Mouse (Mus musculus): ENCODE results near the gene Mterf1a. TPM values are rescaled to one million over a fixed set of nuclear protein-coding genes. Genes with fewer than 3 reads are reported as not detected.
"Not testable (repeated sequence)": the region's sequence is repeated elsewhere in the genome, so short reads cannot be mapped to it uniquely, and the experiment has no call there.

The Mterf1a gene
- 5.0 and 5.8 TPM in 2 replicates for total RNA-seq (2015; ENCODE audit: low replicate concordance)
- total RNA-seq (2017; ENCODE audit: low replicate concordance): 4.2 and 13.0 TPM in 2 replicates

- peak; percentile 100 for ATAC-seq (replicated peaks; ENCODE audit: low FRiP score, poor library complexity, severe bottlenecking)
Observed at GRCm38 (mm10) chr5:3893459-3894293, at the start of gene Mterf1a. TSS of gene Mterf1a (minus strand) at chr5:3893933.

- ATAC-seq (replicated peaks; ENCODE audit: low FRiP score, poor library complexity, severe bottlenecking): not testable (repeated sequence)
Observed at GRCm38 (mm10) chr5:3943169-3943568, 49.4 kb upstream of the Mterf1a start.

DNA sequence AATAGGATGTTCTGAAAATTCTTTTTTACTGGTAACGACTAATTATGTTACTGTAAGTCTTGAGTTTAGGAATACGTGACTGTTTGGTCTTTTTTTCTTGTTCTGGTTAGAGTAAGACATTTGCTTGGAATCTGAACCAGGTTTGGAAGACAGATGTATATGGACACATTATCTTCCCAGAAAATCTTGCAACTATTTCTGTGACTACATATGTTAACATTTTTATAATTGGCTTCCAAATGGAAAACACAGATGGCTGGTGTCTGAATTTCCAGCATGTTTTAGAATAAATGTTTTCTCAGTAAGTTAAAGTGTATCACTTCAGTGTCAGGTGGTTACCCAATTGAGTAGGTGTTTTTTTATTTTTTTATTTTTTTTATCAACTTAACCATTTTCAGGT is 47.5 kb upstream of the Mterf1a start:
- ATAC-seq (replicated peaks; ENCODE audit: low FRiP score, poor library complexity, severe bottlenecking): no peak

DNA sequence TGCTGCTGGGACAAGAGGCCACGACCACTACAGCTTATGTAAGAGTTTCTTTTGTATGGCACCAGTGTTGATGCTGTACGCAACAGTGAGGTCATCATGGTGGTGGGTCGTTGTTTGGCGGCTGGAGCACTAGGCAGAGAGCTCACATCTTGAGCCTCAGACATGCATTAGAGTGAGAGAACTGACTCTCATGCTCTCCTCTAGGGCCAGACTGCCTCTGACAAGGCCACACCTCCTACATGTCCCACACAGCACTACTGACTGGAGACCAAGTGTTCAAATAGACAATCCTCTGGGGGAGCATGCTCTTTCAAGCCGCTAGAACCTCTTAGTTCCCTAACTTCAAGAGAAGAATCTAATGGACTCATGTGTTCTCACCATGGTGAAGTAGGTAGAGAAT is 45.6 kb upstream of the Mterf1a start:
- ATAC-seq (replicated peaks; ENCODE audit: low FRiP score, poor library complexity, severe bottlenecking): no peak

- ATAC-seq (replicated peaks; ENCODE audit: low FRiP score, poor library complexity, severe bottlenecking): no peak
Observed at GRCm38 (mm10) chr5:3938905-3939304, 45.2 kb upstream of the Mterf1a start.

- no peak for ATAC-seq (replicated peaks; ENCODE audit: low FRiP score, poor library complexity, severe bottlenecking)
Observed at GRCm38 (mm10) chr5:3935778-3936554, 42.2 kb upstream of the Mterf1a start.

DNA sequence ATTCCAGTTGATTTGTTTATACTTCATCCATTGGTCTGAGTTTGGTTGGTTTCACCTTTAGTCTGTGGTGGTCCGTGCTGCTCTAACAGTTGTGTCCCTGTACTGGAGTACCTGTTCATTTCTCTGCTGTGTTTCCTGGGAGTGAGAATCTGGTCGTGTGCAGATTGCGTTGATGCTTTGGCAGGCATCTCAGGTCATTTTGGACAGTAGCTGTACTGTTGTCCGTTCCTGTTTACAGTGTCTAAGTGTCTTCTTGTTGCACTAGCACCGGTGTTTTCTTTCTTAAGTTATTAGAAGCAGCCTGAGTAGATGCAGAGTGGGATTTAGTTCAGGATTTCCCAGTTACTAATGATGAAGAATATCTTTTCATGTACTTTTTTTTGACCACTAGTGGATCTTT is 41.5 kb upstream of the Mterf1a start:
- ATAC-seq (replicated peaks; ENCODE audit: low FRiP score, poor library complexity, severe bottlenecking): no peak

DNA sequence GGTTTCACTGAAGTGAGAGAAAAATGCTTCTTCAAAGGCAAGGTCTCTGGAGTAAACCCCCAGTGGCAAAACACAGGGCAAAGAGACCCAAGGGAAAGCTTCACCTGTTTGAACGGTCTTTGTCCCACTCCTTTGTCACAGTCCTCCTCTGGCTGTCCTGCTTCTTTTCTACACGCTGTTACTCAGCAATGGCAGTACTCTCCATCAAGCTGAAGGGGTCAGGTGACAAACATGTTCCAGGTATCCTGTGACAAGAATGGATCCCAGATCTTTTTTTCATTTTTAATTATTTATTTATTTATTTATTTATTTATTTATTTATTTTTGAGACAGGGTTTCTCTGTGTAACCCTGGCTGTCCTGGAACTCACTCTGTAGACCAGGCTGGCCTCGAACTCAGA is 39.8 kb upstream of the Mterf1a start:
- no peak for ATAC-seq (replicated peaks; ENCODE audit: low FRiP score, poor library complexity, severe bottlenecking)

- ATAC-seq (replicated peaks; ENCODE audit: low FRiP score, poor library complexity, severe bottlenecking): no peak
Observed at GRCm38 (mm10) chr5:3931636-3932035, 37.9 kb upstream of the Mterf1a start.

GRCm38 (mm10) chr5:3930760-3931159 is 37.0 kb upstream of the Mterf1a start:
- ATAC-seq (replicated peaks; ENCODE audit: low FRiP score, poor library complexity, severe bottlenecking): no peak

DNA sequence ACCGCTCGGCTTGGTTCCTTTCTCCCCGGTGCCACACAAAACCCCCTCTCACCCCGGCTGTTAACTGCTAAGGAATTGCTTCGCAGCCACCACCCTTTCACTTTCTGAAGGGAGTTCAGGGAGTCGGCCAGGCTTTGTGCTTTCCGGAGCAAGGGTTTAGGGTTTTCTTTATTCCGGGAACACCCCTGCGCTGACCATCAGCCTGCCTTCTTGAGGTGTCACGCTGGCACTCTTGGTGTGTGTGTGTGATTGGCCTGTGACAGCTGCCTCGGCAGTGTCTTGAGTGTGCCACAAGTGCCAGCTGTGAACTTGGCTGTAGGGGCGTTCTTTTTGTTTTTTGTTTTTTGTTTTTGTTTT is 34.9 kb upstream of the Mterf1a start:
- ATAC-seq (replicated peaks; ENCODE audit: low FRiP score, poor library complexity, severe bottlenecking): peak; percentile 65

DNA sequence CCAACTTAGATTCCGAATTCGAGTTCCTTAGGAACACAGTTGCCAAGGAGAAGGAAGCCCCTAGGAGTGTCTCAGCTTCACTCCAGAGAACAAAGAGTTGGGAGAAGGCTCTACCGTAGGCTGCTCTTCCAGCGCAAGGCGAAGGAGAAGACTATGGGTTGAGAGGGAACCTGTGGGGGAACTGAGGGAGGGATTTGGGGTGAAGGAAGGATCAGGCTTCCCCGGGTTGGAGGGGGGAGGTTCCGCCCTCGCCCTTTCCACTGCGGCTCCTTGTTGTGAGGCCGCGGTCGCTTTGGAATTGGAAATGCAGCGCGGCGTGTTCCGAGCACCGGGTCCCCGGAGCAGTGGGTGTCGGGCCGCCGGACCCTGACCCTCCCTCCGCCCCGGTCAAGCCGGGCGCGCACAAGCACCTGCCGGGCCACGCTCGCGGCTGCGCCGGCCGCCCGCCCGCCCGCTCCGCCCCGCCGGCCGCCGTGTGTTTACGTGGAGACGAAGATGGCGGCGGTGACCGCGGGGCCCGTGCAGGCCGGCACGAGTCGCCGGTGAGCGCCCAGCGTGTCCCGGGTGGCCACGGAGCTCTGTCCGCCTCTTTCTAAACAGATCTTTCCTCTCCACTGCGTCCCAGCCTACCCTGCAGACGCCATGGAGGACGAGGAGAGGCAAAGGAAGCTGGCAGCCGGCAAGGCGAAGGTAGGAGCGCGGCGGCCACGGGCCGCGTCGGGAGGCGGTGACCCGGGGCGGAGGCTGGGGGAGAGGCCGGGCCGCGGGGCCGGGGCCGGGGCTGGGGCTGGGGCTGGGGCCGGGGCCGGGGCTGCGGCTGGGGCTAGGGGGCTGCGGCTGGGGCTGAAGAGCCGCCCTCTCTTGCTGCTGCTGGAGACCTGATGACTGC is 34.3 kb upstream of the Mterf1a start, which contains the start of gene Akap9:
TSS of gene Akap9 (plus strand) at position 254 of the 889 bp plus-strand sequence.
- peak; percentile 86 for ATAC-seq (replicated peaks; ENCODE audit: low FRiP score, poor library complexity, severe bottlenecking)

- no peak for ATAC-seq (replicated peaks; ENCODE audit: low FRiP score, poor library complexity, severe bottlenecking)
Observed at GRCm38 (mm10) chr5:3926666-3927065, 32.9 kb upstream of the Mterf1a start.

DNA sequence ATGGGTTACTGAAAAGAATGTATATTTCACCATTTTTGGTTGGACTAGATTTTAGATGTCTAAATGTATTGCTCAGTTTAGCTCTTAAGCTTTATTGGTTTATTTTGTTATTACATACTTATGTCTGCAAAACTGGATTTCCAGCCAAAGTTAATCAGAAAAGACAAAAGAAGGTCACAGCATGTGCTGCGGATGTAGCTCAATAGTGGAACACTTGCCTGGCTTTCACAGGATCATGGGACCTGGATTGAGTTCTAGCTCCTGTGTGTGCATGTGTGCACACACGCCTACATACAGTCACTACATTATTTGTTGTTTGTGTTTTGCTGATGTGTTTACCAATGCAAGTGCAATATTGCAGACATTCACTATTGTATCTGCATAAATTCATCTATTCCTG is 28.6 kb upstream of the Mterf1a start:
- ATAC-seq (replicated peaks; ENCODE audit: low FRiP score, poor library complexity, severe bottlenecking): no peak

DNA sequence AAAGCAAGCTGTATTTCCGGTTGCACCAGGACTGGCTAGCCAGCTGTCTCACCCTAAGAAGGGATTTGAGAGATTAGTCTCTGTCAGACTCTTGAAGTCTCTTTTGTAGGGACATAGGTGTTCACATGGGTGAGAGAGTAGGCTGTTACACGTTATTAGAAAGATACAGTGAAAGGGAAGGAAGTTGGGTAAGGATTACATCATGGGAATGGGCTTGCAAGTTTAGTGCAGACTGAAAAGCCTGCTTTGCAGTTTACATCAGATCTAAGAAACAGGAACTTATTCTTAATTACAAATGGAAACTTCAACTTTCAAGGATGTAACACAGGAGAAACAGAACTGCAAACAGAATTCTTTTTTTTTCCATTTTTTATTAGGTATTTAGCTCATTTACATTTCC is 11.7 kb upstream of the Mterf1a start:
- no peak for ATAC-seq (replicated peaks; ENCODE audit: low FRiP score, poor library complexity, severe bottlenecking)

DNA sequence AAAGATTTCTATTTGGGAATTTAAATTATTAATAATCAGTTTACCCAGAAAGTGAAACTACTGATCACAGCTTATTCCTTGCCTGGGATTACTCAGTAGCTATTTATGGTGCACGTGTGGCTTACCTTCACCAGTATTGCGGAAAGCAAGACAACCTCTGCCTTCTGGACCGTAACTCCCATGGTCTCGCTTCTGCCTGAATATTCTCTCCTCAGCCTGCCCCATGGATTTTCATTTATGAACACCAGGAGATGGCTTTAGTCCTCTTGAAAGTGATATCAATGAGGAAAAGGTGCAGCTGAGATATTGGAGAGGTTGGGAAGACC is 524 bp upstream of the Mterf1a start:
- ATAC-seq (replicated peaks; ENCODE audit: low FRiP score, poor library complexity, severe bottlenecking): not testable (repeated sequence)

DNA sequence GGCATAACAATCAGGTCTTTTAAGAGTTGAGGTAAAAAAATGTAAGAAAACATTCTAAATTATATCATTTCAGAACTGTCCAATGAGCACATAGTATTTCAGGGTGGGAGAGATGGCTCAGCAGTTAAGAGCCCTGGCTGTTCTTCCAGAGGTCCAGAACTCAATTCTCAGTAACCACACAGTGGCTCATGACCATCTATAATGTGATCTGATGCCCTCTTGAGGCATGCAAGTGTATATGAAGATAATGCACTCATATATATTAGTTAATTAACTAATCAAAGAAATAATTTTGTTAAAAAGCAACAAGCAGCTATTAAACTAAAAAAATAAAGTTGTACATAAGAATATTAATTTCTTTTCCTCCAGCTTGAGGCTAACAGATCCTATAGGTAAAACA is 4.5 kb downstream of the Mterf1a start:
- no peak for ATAC-seq (replicated peaks; ENCODE audit: low FRiP score, poor library complexity, severe bottlenecking)

- not testable (repeated sequence) for ATAC-seq (replicated peaks; ENCODE audit: low FRiP score, poor library complexity, severe bottlenecking)
Observed at GRCm38 (mm10) chr5:3886862-3887261, 6.9 kb downstream of the Mterf1a start.

DNA sequence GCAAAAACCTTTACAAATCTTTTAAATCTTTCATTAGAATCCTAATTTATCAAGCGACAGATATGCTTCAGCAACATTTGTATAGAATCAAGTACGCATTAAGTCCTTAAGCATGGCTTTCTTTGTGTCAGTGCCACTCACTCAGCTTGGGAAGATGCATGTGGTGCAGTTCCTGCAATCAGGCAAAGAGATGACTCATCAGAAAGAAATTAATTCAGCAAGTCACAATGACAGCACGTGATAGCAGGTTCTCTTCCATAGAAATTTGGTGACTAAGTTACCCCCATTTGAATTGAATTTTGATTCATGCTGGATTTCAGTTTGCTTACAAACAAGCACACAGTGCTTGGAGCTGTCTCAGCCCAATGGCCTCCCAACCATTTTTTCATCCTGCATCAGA is 20.2 kb downstream of the Mterf1a start:
- no peak for ATAC-seq (replicated peaks; ENCODE audit: low FRiP score, poor library complexity, severe bottlenecking)

DNA sequence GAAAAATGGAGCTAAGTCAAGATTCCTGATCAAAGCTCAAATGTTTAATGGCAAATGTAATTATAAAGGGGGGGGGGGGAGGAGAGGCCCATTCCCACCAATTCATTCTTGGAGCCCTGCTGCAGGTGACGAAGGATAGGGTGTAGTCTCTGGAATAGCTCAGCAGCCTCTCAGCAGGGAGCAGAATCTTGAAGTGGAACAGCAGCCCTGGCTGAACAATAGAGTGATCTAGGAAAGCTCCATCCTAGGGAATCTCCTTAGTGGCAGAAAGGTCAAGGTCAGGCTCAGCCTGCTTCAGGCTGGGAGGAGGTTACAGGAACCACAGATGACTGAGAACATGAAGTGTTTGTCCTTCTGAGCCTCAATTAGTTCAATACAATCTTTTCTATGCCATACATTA is 21.4 kb downstream of the Mterf1a start:
- ATAC-seq (replicated peaks; ENCODE audit: low FRiP score, poor library complexity, severe bottlenecking): no peak
